Mouse (Mus musculus) kidney, adult 8-10 months (tissue): ENCODE data around the gene B430306N03Rik.

ENCODE experiments used
- DNase-seq, 2 experiments: peaks; one replicate each; pipeline ENCODE4 v3.0.0; 2022

B430306N03Rik gene

GRCm38 (mm10) chr17:48363421-48363965 is 47.6 kb downstream of the B430306N03Rik start:
- DNase-seq: no peak

- DNase-seq: no peak
These were observed 49.7 kb downstream of the B430306N03Rik start for GRCm38 (mm10) chr17:48365511-48366155.

- no peak for DNase-seq
These were observed 50.9 kb downstream of the B430306N03Rik start for GRCm38 (mm10) chr17:48366806-48367205.

- DNase-seq: peak in 1 of 2 experiments; percentile 21
These were observed 55.7 kb downstream of the B430306N03Rik start for GRCm38 (mm10) chr17:48371621-48372020.

- no peak for DNase-seq
These were observed 57.0 kb downstream of the B430306N03Rik start for GRCm38 (mm10) chr17:48372987-48373386.

GRCm38 (mm10) chr17:48376102-48376501 is 60.2 kb downstream of the B430306N03Rik start:
- no peak for DNase-seq
